Mouse (Mus musculus) lung, postnatal 0 days (tissue): ENCODE results near the gene Cfap61. TPM values are rescaled to one million over a fixed set of nuclear protein-coding genes. Genes with fewer than 3 reads are reported as not detected.

Source experiments
- ATAC-seq: fragments of 200-750 bp; cut with Nextera tagmentation; 2 replicates; pipeline ENCODE4 v1.8.0; 2017; ENCODE audit warnings: moderate library complexity
- DNase-seq: peaks from one replicate; pipeline ENCODE4 v3.0.0-alpha.2; 2016; ENCODE audit warnings: low spot score
- H3K27ac ChIP-seq: fragments of 300-500 bp; sonication (generic); 2 replicates; pipeline ENCODE4 v1.5.1; 2014; ENCODE audit warnings: antibody characterized with exemption, mild to moderate bottlenecking, low read length, mixed read lengths
- H3K27me3 ChIP-seq: fragments of 300-500 bp; sonication (generic); replicated peaks from 2 replicates; pipeline ENCODE4 v1.6.1; 2014; ENCODE audit warnings: low read length, mixed read lengths; ENCODE audit not compliant: insufficient read depth
- H3K36me3 ChIP-seq: fragments of 300-500 bp; sonication (generic); 2 replicates; pipeline ENCODE4 v1.6.1; 2014; ENCODE audit warnings: low read length, mixed read lengths; ENCODE audit not compliant: insufficient read depth
- H3K4me1 ChIP-seq: fragments of 300-500 bp; sonication (generic); 2 replicates; pipeline ENCODE4 v1.6.1; 2014; ENCODE audit warnings: antibody characterized with exemption, low read depth, low read length, mixed read lengths; ENCODE audit not compliant: insufficient read depth
- H3K4me2 ChIP-seq: fragments of 300-500 bp; sonication (generic); replicated peaks from 2 replicates; pipeline ENCODE4 v1.6.1; 2014; ENCODE audit warnings: low read depth, mild to moderate bottlenecking, low read length, moderate library complexity, mixed read lengths
- H3K4me3 ChIP-seq: fragments of 300-500 bp; sonication (generic); 2 replicates; pipeline ENCODE4 v1.5.1; 2014; ENCODE audit warnings: low read depth, low read length
- H3K9ac ChIP-seq: fragments of 300-500 bp; sonication (generic); replicated peaks from 2 replicates; pipeline ENCODE4 v1.6.1; 2014; ENCODE audit warnings: low read depth, mild to moderate bottlenecking
- H3K9me3 ChIP-seq: fragments of 300-500 bp; sonication (generic); 2 replicates; pipeline ENCODE4 v1.6.1; 2016; ENCODE audit warnings: low read length, mixed read lengths
- CTCF ChIP-seq: IDR thresholded peaks from 2 replicates; pipeline ENCODE4 v1.5.1; 2016; ENCODE audit warnings: antibody characterized with exemption, mild to moderate bottlenecking
- EP300 ChIP-seq: IDR thresholded peaks from 2 replicates; pipeline ENCODE4 v1.6.1; 2016; ENCODE audit warnings: antibody characterized with exemption, mild to moderate bottlenecking, control low read depth
- WGBS: fragments of 180-500 bp; shearing (Covaris S2); extraction: QIAGEN DNeasy Blood & Tissue Kit; methylation state at CpG from one replicate; pipeline ENCODE4 v1.1.7; 2014; 5-methylcytosine and 5-hydroxymethylcytosine counted together
- polyA plus RNA-seq: library from polyadenylated mRNA; unstranded; fragments of >200 nt; fragmentation: Nextera tagmentation; extraction: Ambion mirVana; gene quantifications from 2 replicates; pipeline ENCODE4 v1.2.1, GENCODE M21; 2015

Gene Cfap61
- polyA plus RNA-seq, 1 experiment from 2014 or later = 4.9 TPM

DNA sequence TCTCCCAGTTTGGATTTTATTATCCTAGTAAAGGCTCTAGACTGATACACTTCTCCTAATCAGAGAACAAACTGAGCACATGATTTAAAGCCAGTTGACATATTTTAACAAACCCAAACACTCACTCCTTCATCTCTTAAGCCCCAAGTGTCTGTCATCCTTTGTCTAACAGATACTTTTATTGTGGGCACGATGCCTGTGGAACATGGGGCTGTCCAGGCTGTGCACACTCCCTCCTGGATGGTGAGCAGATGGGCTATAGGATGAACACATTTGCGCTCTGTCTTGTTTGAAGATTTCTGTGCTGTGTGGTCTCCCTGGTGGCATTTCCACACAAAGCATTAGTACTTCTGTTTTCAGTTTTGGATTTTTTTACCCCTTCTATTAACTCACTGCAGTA is 293.9 kb downstream of the Cfap61 start:
- DNase-seq (no peak), ATAC-seq (no peak)
- Histone ChIP-seq H3K36me3 (no peaks in the 10 kb centered on the region), H3K27ac (no peak overlapping the region), H3K9ac (no peak overlapping the region), H3K27me3 (peaks cover 43% of the 10 kb centered on the region), H3K9me3 (no peaks in the 10 kb centered on the region), H3K4me3 (no peak overlapping the region), H3K4me2 (no peak overlapping the region), H3K4me1 (no peaks in the 10 kb centered on the region)
- TF ChIP-seq EP300 (no peak), CTCF (no peak)
- 59% methylated on average over 2 of the region's 2 CpGs for WGBS

DNA sequence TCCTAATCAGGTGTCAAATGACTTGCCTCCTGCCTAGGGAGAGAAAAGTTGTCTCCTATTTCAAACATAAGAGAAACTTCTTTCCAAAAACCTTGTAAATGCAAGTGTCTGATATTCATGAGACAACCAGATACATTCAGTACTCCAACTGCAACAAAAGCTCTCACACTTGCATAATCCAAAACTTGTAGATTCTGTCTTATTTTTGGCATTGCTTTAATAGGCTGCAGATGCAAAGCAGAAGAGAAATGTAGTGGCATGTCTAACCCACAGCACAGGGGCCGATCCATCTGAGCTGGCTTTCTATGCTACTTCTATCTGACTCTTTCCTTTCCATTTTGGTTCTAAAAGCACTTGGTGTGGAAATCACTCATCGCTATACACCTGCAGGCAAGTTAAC is 296.9 kb downstream of the Cfap61 start:
- DNase-seq (no peak), ATAC-seq (no peak)
- TF ChIP-seq CTCF (no peak), EP300 (no peak)
- no peaks in the 10 kb centered on the region for H3K9me3 ChIP-seq
- no peaks in the 10 kb centered on the region for H3K36me3 ChIP-seq
- H3K4me3 ChIP-seq = no peak overlapping the region
- WGBS = 98% methylated on average over 2 of the region's 2 CpGs
- H3K9ac ChIP-seq = no peak overlapping the region
- H3K27ac ChIP-seq = no peak overlapping the region
- peaks cover 14% of the 10 kb centered on the region for H3K27me3 ChIP-seq
- H3K4me1 ChIP-seq = no peaks in the 10 kb centered on the region
- no peak overlapping the region for H3K4me2 ChIP-seq

DNA sequence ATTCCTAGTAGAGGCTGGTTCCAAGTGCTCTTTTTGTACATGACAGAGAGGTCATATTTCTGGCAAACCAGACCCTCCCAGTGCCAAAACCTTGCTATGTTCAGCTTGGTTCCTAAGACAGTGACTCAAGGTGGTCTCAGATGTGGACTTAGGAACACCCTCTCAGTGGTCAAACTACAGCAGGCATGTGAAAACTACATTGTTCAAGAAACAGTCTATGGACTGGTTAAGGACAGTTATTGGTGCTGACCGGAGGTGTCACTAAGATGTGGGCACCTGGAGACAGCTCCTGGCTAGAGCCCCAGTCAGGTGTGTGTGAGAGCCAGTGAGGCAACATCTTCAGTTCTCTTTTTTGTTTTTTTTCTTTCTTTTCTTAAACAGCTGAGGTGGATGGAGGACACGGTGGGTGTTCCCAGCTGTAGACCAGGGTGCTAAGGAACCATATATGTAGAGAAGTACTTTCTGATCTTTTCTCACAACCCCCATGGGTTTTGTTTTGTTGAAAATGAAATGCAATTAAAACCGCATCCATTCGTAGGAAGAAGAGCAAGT is 304.7 kb downstream of the Cfap61 start:
- H3K9me3 ChIP-seq = no peaks in the 10 kb centered on the region
- whole genome bisulfite sequencing = 88% methylated on average over 4 of the region's 4 CpGs
- H3K4me1 ChIP-seq = no peaks in the 10 kb centered on the region
- no peak overlapping the region for H3K9ac ChIP-seq
- H3K27me3 ChIP-seq = no peaks in the 10 kb centered on the region
- no peak for ATAC-seq
- DNase-seq = no peak
- TF ChIP-seq CTCF (no peak), EP300 (no peak)
- no peak overlapping the region for H3K4me3 ChIP-seq
- H3K4me2 ChIP-seq = no peak overlapping the region
- H3K36me3 ChIP-seq = no peaks in the 10 kb centered on the region; the same call in 1 of the 2 replicates
- H3K27ac ChIP-seq = no peak overlapping the region

DNA sequence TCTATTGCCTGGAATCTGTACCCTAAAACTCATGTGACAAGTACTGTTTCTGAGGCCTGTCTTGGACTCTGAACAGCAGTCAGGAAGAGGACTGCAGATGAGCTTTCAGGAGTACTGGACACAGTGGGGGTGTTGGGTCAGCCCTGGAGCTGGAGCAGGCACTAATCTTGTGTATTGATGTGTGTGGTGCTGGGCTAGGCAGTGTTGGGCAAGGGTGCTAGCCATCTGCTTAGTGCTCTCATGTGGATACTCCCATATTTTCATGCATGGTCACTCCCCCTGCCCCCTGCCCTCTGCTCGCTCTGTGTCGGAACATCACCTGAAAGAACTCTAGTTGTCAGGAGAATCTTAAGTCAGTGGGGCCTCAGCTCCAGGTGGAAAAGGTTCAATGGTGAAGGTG is 309.5 kb downstream of the Cfap61 start:
- no peak for TF ChIP-seq CTCF
- TF ChIP-seq EP300 = no peak
- ATAC-seq (no peak), DNase-seq (no peak)
- Histone ChIP-seq H3K4me1 (no peaks in the 10 kb centered on the region; the same call in 1 of the 2 replicates), H3K9ac (no peak overlapping the region), H3K36me3 (no peaks in the 10 kb centered on the region; the same call in 1 of the 2 replicates), H3K9me3 (no peaks in the 10 kb centered on the region), H3K27ac (no peak overlapping the region), H3K4me2 (no peak overlapping the region), H3K4me3 (no peak overlapping the region), H3K27me3 (no peaks in the 10 kb centered on the region)
- 100% methylated on average over 2 of the region's 2 CpGs for WGBS

DNA sequence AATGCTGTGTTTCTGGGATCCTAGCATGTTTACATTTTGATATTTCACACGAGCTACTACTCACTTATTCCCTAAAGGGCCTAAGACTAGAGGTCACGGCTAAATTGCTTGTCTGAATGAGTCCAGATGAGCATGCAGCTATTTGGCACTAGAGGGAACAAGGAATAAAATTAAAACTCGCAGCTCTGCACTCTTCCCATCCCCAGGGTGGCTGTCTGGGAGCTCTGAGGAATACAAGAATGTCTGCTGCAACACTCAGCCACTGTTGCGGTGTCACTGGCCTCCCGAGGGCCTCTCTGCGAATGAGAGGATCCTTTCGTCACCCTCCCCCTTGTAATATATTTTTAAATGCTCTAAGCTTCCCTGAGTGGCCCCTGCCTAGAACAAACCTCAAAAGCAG is 310.8 kb downstream of the Cfap61 start:
- no peaks in the 10 kb centered on the region; the same call in 1 of the 2 replicates for H3K4me1 ChIP-seq
- no peak for TF ChIP-seq CTCF
- TF ChIP-seq EP300 = no peak
- 66% methylated on average over 7 of the region's 7 CpGs for WGBS
- ATAC-seq (no peak), DNase-seq (no peak)
- no peak overlapping the region for H3K9ac ChIP-seq
- H3K9me3 ChIP-seq = no peaks in the 10 kb centered on the region
- no peak overlapping the region for H3K4me2 ChIP-seq
- no peaks in the 10 kb centered on the region for H3K27me3 ChIP-seq
- H3K27ac ChIP-seq = no peak overlapping the region
- no peaks in the 10 kb centered on the region; the same call in 1 of the 2 replicates for H3K36me3 ChIP-seq
- no peak overlapping the region for H3K4me3 ChIP-seq

DNA sequence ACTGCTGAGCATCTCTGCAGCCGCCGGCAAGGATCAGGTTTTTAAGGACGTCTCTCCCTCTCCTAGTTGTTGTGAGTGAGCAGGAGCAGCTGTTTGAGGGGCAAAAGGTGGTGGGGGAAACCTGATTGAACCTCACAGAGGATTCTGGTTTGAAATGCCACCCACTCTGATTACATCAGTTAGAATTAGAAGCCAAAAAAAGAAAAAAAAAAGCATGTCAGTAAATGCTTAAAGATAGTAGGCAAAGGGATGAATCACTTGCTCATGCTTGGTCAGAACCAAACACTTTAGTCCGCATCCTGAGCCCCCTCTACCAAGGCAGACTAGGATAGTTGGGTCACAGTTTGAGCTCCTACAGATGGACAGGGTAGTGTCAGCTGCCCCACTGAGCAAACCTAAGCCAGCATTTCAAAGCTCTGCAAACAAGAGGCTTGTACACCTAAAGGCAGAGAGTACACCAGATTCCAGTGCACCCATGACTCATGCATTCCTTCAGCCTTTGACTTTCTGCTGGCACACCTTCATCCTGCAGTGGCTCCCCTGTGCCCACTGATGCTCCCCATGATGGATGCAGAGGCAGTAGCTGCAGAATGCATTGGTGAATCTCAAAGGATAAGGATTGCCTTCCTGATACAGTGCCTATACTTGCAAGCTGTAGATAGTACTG is 312.0 kb downstream of the Cfap61 start:
- no peaks in the 10 kb centered on the region; the same call in 1 of the 2 replicates for H3K36me3 ChIP-seq
- no peaks in the 10 kb centered on the region for H3K9me3 ChIP-seq
- H3K9ac ChIP-seq = no peak overlapping the region
- no peaks in the 10 kb centered on the region for H3K27me3 ChIP-seq
- H3K4me1 ChIP-seq = no peaks in the 10 kb centered on the region; the same call in 1 of the 2 replicates
- H3K4me2 ChIP-seq = no peak overlapping the region
- TF ChIP-seq EP300 (no peak), CTCF (no peak)
- no peak for ATAC-seq
- 62% methylated on average over 4 of the region's 4 CpGs for WGBS
- DNase-seq = peak; percentile 7
- no peak overlapping the region for H3K27ac ChIP-seq
- no peak overlapping the region for H3K4me3 ChIP-seq
